Mouse (Mus musculus): Measurements from ENCODE around the gene Adnp. TPM values are rescaled to one million over a fixed set of nuclear protein-coding genes. Genes with fewer than 3 reads are reported as not detected.
A peak's percentile ranks its signal among the peaks of the same experiment; 100 is the strongest.

The Adnp gene
- 2.1 and 2.3 TPM in 2 replicates for polyA plus RNA-seq (2015; fragmentation: Nextera tagmentation; extraction: Ambion mirVana)

DNA sequence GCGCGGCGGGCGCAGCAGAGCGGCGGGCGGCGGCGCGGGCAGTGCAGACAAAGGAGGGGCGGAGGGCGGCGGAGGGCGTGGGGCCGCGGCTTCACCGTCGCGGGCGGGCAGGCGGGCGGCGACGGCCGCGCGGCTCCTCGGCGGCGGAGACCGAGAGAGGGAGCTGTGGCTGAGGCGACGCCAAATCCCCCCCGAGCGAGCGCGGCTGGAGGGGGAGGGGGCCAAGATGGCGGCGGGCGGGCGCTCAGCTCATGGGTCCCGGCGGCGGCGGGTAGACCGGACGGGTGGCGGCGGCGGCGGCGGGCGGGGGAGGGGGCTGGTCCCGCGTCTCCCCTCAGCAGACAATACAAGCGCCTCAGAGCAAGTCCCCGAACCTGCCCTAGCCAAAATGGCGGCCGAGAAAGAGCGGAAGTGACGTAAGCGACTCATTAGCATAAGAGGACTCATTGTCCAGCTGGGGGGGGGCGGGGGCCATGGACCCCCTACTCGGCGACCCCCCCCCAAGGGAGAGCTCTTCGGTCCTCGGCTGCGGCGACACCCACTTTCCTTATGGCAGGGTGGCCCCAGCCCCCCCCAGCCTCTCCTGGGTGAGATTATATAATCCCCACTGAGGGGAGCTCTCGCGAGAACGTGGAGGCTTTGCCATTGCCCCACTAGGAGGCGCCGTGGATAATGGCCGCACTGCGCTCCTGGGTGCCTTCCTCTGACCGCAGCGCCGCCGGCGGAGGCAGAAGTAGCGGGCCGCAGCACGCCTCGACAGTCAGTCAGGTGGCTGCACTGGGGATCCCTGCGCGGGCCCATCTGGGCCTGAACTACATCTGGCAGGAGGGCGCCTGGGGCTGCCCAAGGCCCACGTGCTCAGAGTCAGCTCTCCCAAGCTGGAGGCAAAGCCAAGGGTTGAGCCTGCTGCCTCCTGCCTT lies at the start of gene Adnp:
Gene Adnp (minus strand): TSS at position 388 of the 920 bp plus-strand sequence.
- peak within 1 kb of the TSS; percentile 99 for H3K9ac ChIP-seq (ENCODE audit: low read depth, low read length)
- H3K9me3 ChIP-seq (ENCODE audit: control insufficient read depth, low read length) = no peaks in the 10 kb centered on the region
- peaks cover 22% of the 10 kb centered on the region for H3K4me1 ChIP-seq (ENCODE audit: control insufficient read depth, insufficient read depth, low read depth, low read length)
- under 1% methylated on average over 53 of the region's 89 CpGs for WGBS
- H3K4me2 ChIP-seq (ENCODE audit: low read length) = peak within 1 kb of the TSS; percentile 92
- peaks cover 16% of the 10 kb centered on the region for H3K36me3 ChIP-seq (ENCODE audit: control insufficient read depth, insufficient read depth, low read length)
- H3K27me3 ChIP-seq (replicated peaks; ENCODE audit: control insufficient read depth, insufficient read depth, low read length) = no peaks in the 10 kb centered on the region
- ATAC-seq = peak; percentile 91
- H3K27ac ChIP-seq (ENCODE audit: low read depth, low read length) = peak within 1 kb of the TSS; percentile 99
- H3K4me3 ChIP-seq (ENCODE audit: low read length) = peak within 1 kb of the TSS; percentile 88

DNA sequence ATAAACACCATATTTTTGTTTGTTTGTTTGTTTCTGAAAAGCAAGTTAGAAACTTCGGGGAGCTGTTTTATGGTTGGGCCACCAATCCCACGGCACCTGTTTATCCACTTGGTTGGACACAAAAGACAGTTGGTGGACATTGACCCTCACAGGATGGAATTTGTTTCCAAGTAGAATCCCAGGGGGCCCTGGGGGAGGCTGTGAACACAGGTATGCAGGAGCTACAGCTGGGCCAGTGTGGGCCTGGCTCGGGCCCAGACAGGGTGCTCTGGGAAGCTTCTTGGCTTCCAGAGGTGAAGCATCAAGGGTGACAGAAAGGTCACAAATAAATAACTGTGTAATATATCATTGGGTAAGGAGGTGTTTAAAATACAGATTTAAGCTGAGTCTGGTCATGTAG lies 49.6 kb upstream of the Adnp start:
- H3K9me3 ChIP-seq (ENCODE audit: control insufficient read depth, low read length) = no peaks in the 10 kb centered on the region
- WGBS = 88% methylated on average over 3 of the region's 3 CpGs

DNA sequence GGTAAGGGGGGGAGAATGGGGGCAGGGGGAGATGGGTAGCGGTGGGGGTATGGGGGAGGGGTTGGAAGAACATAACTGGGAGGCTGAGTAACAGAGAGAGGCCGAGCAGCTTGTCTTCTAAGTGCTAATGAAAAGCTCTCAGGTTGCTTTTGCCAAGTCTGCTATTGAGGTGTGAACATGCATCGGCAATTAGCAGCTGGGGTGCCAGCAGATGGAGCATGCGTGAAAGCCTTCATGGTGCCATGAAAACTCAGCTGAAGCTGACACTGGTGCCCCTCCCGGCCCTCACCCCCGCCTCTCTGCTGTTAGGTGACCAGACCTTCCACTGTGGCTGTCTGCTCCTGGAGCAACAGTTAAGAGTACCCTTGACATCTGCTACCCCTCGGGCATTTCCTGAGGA lies 46.9 kb upstream of the Adnp start:
- H3K27me3 ChIP-seq (replicated peaks; ENCODE audit: control insufficient read depth, insufficient read depth, low read length) = 0 out of 2 replicates have a peak, but pooled peaks cover 3% of the 10 kb centered on the region
- no peaks in the 10 kb centered on the region for H3K4me1 ChIP-seq (ENCODE audit: control insufficient read depth, insufficient read depth, low read depth, low read length)
- H3K4me3 ChIP-seq (ENCODE audit: low read length) = no peak overlapping the region
- no peak overlapping the region for H3K4me2 ChIP-seq (ENCODE audit: low read length)
- no peaks in the 10 kb centered on the region for H3K36me3 ChIP-seq (ENCODE audit: control insufficient read depth, insufficient read depth, low read length)
- H3K9ac ChIP-seq (ENCODE audit: low read depth, low read length) = no peak overlapping the region
- WGBS = 49% methylated on average over 7 of the region's 7 CpGs
- no peaks in the 10 kb centered on the region for H3K9me3 ChIP-seq (ENCODE audit: control insufficient read depth, low read length)
- ATAC-seq = no peak
- H3K27ac ChIP-seq (ENCODE audit: low read depth, low read length) = no peak overlapping the region

More for the DNA sequence above, 49.6 kb upstream of the Adnp start:
- Histone ChIP-seq H3K36me3 (ENCODE audit: control insufficient read depth, insufficient read depth, low read length) (no peaks in the 10 kb centered on the region), H3K27me3 (replicated peaks; ENCODE audit: control insufficient read depth, insufficient read depth, low read length) (0 out of 2 replicates have a peak, but pooled peaks cover 3% of the 10 kb centered on the region), H3K4me2 (ENCODE audit: low read length) (no peak overlapping the region), H3K9ac (ENCODE audit: low read depth, low read length) (no peak overlapping the region), H3K4me3 (ENCODE audit: low read length) (no peak overlapping the region), H3K4me1 (ENCODE audit: control insufficient read depth, insufficient read depth, low read depth, low read length) (no peaks in the 10 kb centered on the region), H3K27ac (ENCODE audit: low read depth, low read length) (no peak overlapping the region)
- ATAC-seq = no peak

DNA sequence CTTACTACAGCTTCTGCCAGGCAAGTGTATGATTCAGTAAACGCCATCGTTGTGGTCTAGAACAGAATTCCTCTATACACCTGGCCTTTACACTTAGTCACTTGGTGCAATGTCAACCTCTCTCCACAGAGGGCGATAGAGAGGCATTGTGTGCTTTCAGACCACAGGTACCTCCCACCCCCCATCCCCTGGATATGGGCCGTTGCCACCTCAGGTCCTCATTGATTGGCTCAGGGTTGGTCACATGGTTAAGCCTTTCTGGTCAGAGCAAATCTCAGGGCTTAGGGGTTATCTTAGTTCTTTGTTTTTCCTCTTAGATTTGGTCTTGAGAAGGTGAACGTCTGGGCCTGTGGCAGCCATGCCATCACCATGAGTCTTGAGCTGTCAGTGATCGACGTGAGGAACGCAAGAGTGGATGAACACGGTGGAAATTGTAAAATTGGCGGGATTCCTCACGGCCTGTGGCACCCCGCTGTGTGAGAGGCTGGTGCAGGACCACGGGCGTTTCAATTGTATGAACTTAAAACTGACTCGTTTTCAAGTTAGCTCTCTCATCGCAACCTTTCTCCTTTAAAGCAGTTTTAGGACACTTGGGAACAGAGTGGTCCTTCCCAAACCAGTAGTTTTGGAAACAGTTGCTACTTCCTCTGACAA lies 45.9 kb upstream of the Adnp start:
- no peak for ATAC-seq
- no peak overlapping the region for H3K9ac ChIP-seq (ENCODE audit: low read depth, low read length)
- H3K9me3 ChIP-seq (ENCODE audit: control insufficient read depth, low read length) = no peaks in the 10 kb centered on the region
- H3K4me1 ChIP-seq (ENCODE audit: control insufficient read depth, insufficient read depth, low read depth, low read length) = no peaks in the 10 kb centered on the region
- 0 out of 2 replicates have a peak overlapping the region, but pooled peaks have one; percentile 16 for H3K4me2 ChIP-seq (ENCODE audit: low read length)
- H3K4me3 ChIP-seq (ENCODE audit: low read length) = no peak overlapping the region
- no peaks in the 10 kb centered on the region for H3K36me3 ChIP-seq (ENCODE audit: control insufficient read depth, insufficient read depth, low read length)
- H3K27ac ChIP-seq (ENCODE audit: low read depth, low read length) = no peak overlapping the region
- H3K27me3 ChIP-seq (replicated peaks; ENCODE audit: control insufficient read depth, insufficient read depth, low read length) = 0 out of 2 replicates have a peak, but pooled peaks cover 3% of the 10 kb centered on the region
- WGBS = 13% methylated on average over 16 of the region's 16 CpGs

DNA sequence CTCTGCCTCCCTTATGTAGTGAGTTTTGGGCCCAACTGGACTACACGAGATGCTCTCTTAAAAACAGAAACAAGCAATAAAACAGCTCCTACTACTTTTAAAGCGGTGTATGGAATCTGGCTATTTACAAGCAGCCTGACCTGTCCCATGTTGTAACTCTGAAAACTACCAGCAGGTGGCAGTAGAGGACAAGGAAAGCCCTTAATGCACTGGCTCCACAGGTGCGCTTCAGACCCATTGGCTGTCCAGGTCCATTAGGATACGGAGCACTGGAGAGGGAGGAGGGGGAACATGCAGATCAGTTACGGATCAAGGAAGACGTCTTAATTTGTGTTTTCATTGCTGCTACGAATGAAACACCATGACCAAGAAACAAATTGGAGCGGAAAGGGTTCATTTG lies 43.4 kb upstream of the Adnp start:
- Histone ChIP-seq H3K36me3 (ENCODE audit: control insufficient read depth, insufficient read depth, low read length) (no peaks in the 10 kb centered on the region), H3K4me3 (ENCODE audit: low read length) (no peak overlapping the region), H3K9me3 (ENCODE audit: control insufficient read depth, low read length) (no peaks in the 10 kb centered on the region), H3K27ac (ENCODE audit: low read depth, low read length) (no peak overlapping the region), H3K9ac (ENCODE audit: low read depth, low read length) (no peak overlapping the region), H3K27me3 (replicated peaks; ENCODE audit: control insufficient read depth, insufficient read depth, low read length) (0 out of 2 replicates have a peak, but pooled peaks cover 3% of the 10 kb centered on the region), H3K4me1 (ENCODE audit: control insufficient read depth, insufficient read depth, low read depth, low read length) (no peaks in the 10 kb centered on the region), H3K4me2 (ENCODE audit: low read length) (no peak overlapping the region)
- WGBS = 16% methylated on average over 8 of the region's 8 CpGs
- peak; percentile 48; the same call in 1 of the 2 replicates for ATAC-seq

DNA sequence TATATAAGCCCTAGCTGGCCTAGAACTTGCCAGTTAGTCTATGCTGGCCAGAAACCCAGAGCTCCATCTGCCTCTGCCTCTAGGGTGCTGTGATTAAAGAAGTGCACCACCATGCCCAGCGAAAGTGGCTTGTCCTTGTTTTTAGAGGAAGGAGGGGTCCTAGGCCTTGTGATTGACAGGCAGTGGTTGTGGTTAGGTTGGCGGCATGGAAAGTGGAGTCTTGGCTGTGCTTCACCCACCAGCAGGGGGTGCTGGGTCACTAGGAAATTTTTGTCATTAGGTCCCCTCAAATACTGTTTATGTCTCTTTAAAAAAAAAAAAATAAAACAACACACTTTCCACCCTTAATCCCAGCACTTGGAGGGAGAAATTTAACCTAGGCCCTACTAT lies 41.9 kb upstream of the Adnp start:
- Histone ChIP-seq H3K9me3 (ENCODE audit: control insufficient read depth, low read length) (no peaks in the 10 kb centered on the region), H3K4me3 (ENCODE audit: low read length) (no peak overlapping the region), H3K9ac (ENCODE audit: low read depth, low read length) (no peak overlapping the region), H3K27ac (ENCODE audit: low read depth, low read length) (no peak overlapping the region), H3K4me1 (ENCODE audit: control insufficient read depth, insufficient read depth, low read depth, low read length) (no peaks in the 10 kb centered on the region), H3K36me3 (ENCODE audit: control insufficient read depth, insufficient read depth, low read length) (no peaks in the 10 kb centered on the region), H3K27me3 (replicated peaks; ENCODE audit: control insufficient read depth, insufficient read depth, low read length) (0 out of 2 replicates have a peak, but pooled peaks cover 3% of the 10 kb centered on the region), H3K4me2 (ENCODE audit: low read length) (no peak overlapping the region)
- peak; percentile 59; the same call in 1 of the 2 replicates for ATAC-seq
- 13% methylated on average over 2 of the region's 2 CpGs for WGBS

DNA sequence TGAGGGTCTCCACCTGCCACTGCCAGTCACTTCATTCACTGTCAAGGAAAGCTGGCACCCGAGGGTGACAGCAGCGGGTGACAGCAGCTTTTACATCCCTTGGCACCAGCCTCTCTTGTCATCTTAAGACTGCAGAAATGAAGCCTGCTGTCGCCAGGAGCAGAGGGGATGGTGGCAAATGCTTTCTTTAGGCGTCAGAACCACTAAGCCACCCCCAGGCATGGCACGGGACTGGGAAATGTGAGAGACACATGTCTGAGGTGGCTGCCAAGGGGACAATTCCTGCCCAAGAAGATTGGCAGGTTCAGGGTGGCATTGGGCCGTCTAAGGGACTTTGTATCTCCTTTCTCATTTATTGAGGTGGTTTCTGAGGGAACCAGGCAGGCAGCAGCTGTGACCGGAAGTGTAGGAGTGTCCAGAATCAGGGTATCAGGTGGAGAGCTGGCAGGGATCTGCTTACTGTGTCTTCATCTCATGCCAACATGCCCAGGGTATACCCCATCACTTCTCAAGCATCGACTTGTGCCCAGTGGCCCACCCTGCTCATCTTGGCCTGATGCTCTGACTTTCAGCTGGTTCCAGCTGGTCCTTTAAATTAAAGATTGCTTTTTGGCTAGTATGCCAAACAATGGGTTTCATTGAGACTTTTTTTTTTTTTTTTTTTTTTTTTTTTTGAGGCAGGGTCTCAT lies 41.4 kb upstream of the Adnp start:
- H3K36me3 ChIP-seq (ENCODE audit: control insufficient read depth, insufficient read depth, low read length) = no peaks in the 10 kb centered on the region
- no peaks in the 10 kb centered on the region for H3K4me1 ChIP-seq (ENCODE audit: control insufficient read depth, insufficient read depth, low read depth, low read length)
- no peak overlapping the region for H3K4me2 ChIP-seq (ENCODE audit: low read length)
- 0 out of 2 replicates have a peak, but pooled peaks cover 3% of the 10 kb centered on the region for H3K27me3 ChIP-seq (replicated peaks; ENCODE audit: control insufficient read depth, insufficient read depth, low read length)
- no peaks in the 10 kb centered on the region for H3K9me3 ChIP-seq (ENCODE audit: control insufficient read depth, low read length)
- H3K27ac ChIP-seq (ENCODE audit: low read depth, low read length) = peak overlapping the region; percentile 40; the same call in 1 of the 2 replicates
- H3K9ac ChIP-seq (ENCODE audit: low read depth, low read length) = no peak overlapping the region
- ATAC-seq = peak; percentile 75
- H3K4me3 ChIP-seq (ENCODE audit: low read length) = no peak overlapping the region
- WGBS = 62% methylated on average over 8 of the region's 8 CpGs

DNA sequence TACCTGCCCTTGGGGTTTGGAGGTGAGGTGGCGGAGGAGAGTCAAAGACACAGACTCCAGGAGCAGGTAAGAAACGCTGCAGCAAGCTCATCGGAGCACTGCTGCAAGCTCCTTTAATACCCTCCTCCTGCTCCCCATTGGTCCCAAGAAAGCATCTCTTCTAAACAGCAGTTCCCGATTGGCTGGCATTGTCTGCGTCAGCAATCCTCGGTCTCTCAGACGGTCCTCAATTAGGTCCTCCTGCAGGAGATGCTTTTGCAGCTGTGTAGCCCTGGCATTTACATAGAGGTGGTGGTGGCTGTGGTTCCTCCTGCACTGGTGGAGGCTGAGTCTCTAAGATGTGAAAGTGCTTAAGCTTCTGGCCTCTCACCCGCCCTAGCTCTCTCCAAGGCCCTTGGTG lies 38.7 kb upstream of the Adnp start:
- no peak overlapping the region for H3K9ac ChIP-seq (ENCODE audit: low read depth, low read length)
- no peaks in the 10 kb centered on the region for H3K9me3 ChIP-seq (ENCODE audit: control insufficient read depth, low read length)
- no peaks in the 10 kb centered on the region for H3K4me1 ChIP-seq (ENCODE audit: control insufficient read depth, insufficient read depth, low read depth, low read length)
- WGBS = 42% methylated on average over 8 of the region's 8 CpGs
- no peak overlapping the region for H3K27ac ChIP-seq (ENCODE audit: low read depth, low read length)
- ATAC-seq = no peak
- no peak overlapping the region for H3K4me2 ChIP-seq (ENCODE audit: low read length)
- no peak overlapping the region for H3K4me3 ChIP-seq (ENCODE audit: low read length)
- H3K36me3 ChIP-seq (ENCODE audit: control insufficient read depth, insufficient read depth, low read length) = no peaks in the 10 kb centered on the region
- H3K27me3 ChIP-seq (replicated peaks; ENCODE audit: control insufficient read depth, insufficient read depth, low read length) = no peaks in the 10 kb centered on the region
